Mouse (Mus musculus): Measurements from ENCODE around the gene Prr9.

The Prr9 gene

GRCm38 (mm10) chr3:92123847-92124246 is at the start of gene Prr9:
Gene Prr9, minus strand, starts transcription at chr3:92123947.
- DNase-seq: no peak

GRCm38 (mm10) chr3:92169847-92170246 is 46.1 kb upstream of the Prr9 start:
- DNase-seq: no peak

DNA sequence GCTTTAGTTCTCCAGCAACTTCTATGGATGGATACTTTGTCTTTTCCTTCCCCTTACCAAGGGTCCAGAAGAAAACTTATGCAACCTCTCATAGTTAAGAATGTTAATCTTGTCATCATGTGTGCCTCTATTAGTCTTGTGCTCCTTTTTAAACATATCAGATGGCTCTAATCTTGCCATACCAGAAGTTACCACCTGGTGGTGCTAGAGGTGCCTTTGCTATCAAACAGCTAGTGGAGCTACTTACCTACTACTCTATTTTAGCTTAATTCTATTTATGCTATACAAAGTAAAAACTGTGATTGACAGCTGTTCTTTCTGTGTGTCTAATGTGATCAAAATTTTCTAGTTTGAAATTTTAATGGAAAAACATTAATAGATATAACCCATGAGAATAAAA is 29.6 kb upstream of the Prr9 start:
- peak; percentile 61 to 65 for DNase-seq

DNA sequence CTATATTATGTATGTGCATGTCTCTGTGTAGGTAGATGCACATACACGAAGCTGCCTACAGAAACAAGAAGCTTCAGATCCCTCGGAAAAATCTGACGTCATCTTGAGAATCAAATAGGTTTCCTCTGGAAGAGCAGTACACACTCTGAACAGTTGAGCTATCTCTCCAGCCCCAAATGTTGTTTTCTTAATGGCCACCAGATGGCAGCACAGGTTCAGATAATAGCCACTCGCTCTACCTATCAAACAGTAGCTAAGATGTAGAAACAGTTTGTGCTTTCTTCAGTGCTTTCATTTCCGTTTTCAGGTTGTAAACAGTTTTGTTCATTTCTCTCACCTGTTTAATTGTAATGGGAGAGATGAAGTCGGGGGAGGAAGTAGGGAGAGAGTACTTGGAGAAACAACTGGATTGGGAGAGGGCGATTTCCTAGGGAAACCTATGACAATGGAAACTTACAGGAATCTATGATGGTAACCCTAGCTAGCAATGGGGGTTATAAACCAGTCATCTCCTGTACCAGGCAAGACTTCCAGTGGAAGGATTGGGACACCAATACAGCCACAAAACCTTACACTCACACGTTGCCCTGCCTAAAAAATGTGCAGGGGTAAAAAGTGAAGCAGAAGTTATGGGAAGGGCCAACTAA is 27.0 kb upstream of the Prr9 start:
- peak; percentile 60 to 64 for DNase-seq

DNA sequence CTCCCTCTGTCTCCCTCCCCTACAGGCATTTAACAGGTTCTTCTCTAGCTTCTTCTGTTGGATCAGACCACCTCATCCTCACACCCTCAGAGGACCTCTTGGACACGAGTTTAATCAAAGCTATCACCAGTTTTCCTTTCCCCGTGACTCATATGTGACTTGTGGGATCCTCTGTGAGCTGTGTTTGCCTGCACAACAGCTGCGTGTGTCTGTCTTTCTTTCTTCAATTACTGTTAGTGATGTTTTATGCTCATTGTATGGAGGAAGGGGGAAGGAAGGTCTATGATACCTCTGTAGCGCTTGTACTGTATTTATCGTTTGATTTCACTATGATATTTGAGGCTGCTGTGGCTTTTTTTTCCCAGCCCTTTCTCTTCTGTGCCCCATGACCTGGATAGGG is 24.2 kb upstream of the Prr9 start:
- DNase-seq: no peak

- peak; percentile 7 for DNase-seq
These were observed 23.7 kb upstream of the Prr9 start for GRCm38 (mm10) chr3:92147420-92147819.

- DNase-seq: no peak
These were observed 18.9 kb upstream of the Prr9 start, which contains the start of gene Lelp1 for GRCm38 (mm10) chr3:92142644-92143043. Gene Lelp1, minus strand, starts transcription at chr3:92142744.

GRCm38 (mm10) chr3:92120902-92121301 is 2.8 kb downstream of the Prr9 start:
- no peak for DNase-seq

DNA sequence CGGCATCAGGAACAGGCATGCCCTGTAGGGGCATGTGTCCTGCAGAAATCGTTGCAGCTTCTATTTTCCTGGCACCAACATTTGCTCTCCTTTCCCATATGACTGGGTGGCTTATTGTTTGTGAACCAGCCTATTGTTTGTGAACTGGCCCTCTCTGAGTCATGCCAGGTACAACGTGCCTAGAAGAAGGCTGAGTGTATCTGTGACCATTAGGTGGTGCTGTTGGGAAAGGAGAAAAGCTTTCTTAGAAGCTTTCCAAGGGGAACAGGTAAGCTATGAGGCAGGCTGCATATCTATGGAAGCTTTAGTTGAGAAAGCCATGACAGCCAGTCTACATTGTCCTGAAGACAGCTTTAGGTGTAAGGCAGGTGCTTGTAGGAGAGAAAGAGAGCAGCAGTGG is 5.8 kb downstream of the Prr9 start:
- DNase-seq: peak; percentile 24 to 43

GRCm38 (mm10) chr3:92111526-92111925 is 12.2 kb downstream of the Prr9 start:
- no peak for DNase-seq

GRCm38 (mm10) chr3:92110790-92111189 is 13.0 kb downstream of the Prr9 start:
- DNase-seq: no peak

- peak; percentile 3 to 23 for DNase-seq
These were observed 17.2 kb downstream of the Prr9 start for GRCm38 (mm10) chr3:92106582-92106981.

DNA sequence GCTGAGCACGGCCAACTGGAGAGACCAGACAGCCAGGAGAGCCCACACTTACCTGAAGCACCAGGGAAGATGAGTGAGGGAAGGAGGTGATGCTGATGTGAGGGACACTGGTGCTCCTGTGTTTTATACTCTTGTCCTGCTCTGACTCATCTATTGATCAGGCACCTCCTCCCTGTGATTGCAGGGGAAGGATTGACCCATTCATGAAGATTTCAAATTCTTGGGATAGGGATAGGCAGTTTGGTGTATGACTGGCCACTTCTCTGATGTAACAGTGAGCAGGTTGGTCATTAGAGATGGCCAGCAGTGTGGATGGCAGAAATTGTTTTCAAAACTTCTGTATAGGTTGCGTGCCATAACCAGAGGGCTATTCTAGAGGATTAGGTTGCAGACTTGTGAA is 40.7 kb downstream of the Prr9 start, which contains the start of gene Lor:
TSS of gene Lor (minus strand) at position 101 of the 400 bp plus-strand sequence.
- no peak for DNase-seq

DNA sequence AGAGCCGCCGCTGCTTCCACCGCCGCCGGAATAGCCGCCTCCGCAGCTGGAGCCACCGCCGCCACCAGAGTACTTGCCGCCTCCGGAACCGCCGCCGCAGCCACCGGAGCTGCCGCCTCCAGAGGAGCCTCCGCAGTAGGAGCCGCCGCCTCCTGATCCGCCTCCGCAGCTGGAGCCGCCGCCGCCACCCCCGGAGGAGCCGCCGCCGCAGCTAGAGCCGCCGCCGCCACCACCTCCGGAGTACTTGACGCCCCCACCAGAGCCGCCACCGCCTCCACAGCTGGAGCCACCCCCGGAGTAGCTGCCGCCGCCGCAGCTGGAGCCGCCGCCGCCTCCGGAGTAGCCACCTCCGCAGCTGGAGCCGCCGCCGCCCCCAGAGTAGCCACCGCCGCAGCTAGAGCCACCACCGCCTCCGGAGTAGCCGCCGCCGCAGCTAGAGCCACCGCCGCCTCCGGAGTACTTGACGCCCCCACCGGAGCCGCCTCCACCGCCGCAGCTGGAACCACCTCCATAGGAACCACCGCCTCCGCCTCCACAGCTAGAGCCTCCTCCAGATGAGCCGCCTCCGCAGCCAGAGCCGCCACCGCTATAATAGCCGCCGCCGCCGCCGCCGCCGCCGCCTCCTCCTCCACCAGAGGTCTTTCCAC is 42.3 kb downstream of the Prr9 start:
- DNase-seq: peak; percentile 32 to 49

DNA sequence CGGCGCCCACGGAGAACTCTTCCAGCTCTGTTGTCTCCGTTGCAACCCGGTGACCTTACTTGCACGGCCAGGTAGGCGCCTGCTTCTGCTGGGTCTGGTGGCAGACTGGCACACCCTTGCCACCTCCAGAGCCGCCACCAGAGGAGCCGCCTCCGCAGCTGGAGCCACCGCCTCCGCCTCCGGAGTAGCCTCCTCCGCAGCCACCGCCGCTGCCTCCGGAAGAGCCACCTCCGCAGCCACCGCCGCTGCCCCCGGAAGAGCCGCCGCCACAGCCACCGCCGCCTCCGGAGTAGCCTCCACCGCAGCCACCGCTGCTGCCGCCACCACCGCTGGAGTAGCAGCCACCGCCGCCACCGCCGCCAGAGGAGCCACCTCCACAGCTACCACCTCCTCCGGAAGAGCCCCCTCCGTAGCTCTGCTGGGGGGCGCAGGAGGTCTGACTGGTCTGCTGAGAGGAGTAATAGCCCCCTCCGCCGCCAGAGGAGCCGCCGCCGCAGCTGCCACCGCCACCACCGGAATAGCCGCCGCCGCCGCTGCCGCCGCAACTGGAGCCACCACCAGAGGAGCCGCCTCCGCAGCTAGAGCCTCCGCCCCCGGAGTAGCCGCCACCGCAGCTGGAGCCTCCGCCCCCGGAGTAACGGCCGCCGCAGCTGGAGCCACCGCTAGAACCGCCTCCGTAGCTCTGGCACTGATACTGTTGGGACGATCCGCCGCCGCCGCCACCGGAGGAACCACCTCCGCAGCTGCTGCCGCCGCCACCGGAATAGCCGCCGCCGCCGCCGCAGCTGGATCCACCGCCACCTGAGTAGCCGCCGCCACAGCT is 43.1 kb downstream of the Prr9 start:
- peak; percentile 67 to 69 for DNase-seq

Data from cerebellum, postnatal 10 days (tissue).